Mouse (Mus musculus) common myeloid progenitor, adult 5-6 weeks (primary cell): ENCODE measurements around the gene Atp8a2. TPM values are rescaled to one million over a fixed set of nuclear protein-coding genes. Genes with fewer than 3 reads are reported as not detected.
"Not testable (repeated sequence)": the region's sequence is repeated elsewhere in the genome, so short reads cannot be mapped to it uniquely, and the experiment has no call there.

Experiments used
- ATAC-seq: replicated peaks from 2 replicates; pipeline ENCODE4 v1.8.0; 2016; ENCODE audit warnings: low read depth, mild to moderate bottlenecking, moderate TSS enrichment, inconsistent platforms; ENCODE audit not compliant: poor library complexity, severe bottlenecking
- total RNA-seq: library from RNA; stranded (forward); fragments of 200-1000, 187-1606 nt; gene quantifications from 2 replicates; pipeline ENCODE4 v1.2.3, GENCODE M21; 2017

Atp8a2 gene
- total RNA-seq, 1 experiment from 2014 or later, result 2.4 TPM

DNA sequence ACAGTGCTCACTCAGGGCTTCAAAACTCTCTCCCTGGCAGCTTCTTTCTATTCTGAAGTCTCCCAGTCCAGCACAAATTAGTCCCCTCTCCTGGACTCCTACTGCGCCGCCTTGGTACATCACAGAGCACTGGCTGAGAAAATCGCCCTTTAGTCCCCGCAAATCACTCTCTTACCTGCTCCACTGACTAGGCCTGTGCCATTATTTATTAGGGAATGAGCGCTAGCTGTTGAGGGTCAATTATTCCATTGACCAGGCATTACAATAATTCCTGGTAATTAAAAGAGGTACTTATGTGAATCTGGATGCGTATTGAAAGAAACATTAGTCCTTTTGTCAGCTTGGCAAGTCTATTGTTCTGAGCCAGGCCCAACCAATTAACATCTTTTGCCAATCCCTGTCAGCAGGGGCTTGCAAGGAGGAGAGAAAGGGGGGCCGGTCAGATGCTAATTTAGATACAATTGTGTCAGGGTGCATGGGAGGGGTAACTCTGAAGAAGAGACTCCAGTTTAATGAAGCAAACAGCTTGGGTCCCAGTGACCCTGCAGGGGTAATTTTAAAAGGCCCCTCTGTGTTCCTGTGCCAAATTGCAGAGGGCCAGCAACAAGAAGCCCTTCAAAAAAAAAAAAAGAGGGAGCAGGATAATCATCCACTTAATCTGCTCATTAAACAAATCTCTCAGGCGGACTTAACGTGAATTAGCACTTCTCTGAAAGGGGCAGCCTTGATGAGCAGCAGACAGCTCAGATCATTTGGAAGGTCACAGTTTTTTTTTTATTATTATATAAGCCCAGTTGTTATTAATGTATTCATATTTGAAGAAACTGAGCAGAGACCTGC is 459.9 kb downstream of the Atp8a2 start:
- ATAC-seq, result no peak

DNA sequence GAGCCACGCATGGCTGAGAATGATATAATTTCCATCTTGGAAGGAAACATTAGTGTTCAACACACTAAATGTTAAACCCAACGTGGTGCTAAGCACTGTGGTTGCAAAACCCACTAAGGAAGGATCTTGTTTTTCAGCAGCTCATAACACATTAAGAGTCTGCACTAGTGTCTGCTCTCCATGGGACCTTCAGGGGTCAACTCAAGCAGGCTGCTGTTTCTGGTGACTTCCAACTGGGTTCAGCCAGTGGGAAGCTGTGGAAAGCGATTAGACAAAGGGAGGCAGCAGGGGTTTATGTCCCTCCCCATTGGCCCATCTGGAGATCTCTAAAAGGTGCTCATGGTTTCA is 467.0 kb downstream of the Atp8a2 start:
- no peak for ATAC-seq

DNA sequence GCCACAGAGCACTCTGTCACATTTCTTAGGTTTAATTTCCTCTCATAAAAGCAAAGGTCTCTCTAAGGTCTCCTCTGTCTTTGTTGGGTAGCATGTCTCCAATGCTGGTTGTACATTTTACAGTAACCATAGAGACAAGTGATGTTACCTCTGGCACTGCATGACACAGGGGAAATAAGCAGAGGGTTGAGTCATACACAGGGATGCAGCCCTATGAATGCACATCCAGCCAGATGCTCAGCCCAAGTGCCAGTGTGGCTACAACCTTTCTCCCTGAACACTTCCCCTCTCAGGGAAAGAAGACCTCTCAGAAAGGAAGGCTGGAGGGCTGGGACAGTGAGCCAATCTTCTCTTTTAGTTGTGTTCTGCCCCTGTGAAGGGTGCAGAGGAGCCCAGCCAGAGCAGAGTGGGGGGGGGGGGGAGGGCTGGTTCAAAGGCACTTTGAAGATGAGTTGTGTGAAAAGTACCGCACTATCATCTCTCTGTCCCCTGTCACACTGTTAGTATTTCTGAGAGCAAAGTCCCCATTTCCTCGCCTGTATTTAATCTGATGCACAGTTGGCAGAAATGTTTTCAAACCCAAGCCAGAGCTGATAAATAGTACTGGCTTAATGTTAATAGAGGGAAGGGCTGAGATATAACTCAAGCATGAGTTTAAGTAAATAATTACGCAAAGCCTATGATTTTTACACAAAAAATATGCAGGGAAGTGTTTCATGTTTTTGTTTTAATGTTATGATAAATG is 467.5 kb downstream of the Atp8a2 start:
- ATAC-seq, result no peak

DNA sequence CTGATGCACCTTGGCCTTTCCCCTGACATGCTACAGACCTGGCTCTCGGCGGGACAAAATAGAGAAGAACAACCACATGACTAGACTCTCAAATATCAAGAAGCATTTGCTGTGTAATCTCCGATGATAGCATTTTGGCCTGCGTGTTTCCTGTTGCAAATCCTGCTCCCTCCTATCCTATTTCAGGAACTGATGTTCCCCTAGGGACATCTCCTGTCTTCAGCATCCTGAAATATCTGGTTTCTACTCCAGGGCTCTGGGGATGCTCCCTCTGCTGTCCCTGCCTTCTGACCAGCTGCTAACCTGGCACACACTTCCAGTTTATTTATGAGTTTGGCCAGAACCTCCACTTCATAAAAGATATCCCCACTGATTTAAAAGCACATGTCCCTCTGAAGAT is 470.0 kb downstream of the Atp8a2 start:
- ATAC-seq, result no peak

DNA sequence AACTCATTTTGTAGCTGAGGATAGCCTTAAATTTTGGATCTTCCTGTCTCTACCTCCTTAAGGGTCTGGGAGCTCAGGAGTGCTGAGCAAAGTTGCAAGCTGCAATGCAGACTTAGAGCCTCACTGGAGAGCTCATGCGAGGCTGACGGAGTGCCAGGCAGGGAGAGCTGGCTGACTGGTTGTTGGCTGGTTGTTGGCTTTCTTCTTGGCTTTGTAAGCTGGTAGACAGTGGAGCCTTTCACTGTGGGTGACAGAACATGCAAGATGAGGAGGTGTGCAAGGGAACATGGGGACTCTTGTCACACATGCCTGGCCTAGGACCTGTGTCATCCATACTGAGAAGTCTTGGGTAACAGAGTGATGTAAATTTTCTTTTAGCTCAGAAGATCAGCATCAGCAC is 473.8 kb downstream of the Atp8a2 start:
- ATAC-seq, result no peak

DNA sequence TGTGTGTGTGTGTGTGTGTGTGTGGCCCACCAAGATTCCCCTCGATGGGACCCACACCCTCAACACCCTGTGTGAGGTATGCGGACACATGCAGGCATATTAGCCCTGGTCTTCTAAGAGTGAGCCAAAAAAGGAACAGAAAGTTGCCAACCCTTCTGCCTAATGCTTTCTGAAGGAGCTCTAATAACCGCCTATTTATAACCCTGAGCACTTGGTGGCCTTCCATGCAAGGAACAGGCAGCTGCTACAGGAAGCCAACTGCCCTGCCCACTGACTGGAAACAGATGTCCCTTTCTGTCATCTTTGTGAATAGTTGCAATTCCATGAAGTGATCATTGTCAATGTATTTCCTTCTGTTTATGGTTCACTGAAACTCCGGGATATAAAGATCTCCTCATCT is 475.0 kb downstream of the Atp8a2 start:
- ATAC-seq, result peak; percentile 76

DNA sequence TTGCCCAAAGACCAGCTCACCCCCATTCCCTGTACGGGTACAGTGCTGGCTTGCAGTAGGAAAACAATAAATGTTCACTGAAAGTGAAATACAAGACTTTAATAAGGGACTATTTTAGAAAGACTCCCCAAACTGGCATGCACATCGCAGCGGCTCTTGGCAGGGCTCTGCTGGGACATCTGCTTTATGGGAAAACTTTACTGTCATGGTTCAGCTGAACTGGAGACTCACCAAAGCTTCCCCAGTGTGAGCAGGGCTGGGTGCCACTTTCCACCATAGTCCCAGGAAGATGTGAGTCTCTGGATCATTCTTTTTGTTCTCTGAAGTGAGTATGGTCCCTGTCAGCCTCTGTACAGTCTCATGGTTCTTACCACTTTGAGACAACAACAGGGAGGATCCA is 475.6 kb downstream of the Atp8a2 start:
- no peak for ATAC-seq

DNA sequence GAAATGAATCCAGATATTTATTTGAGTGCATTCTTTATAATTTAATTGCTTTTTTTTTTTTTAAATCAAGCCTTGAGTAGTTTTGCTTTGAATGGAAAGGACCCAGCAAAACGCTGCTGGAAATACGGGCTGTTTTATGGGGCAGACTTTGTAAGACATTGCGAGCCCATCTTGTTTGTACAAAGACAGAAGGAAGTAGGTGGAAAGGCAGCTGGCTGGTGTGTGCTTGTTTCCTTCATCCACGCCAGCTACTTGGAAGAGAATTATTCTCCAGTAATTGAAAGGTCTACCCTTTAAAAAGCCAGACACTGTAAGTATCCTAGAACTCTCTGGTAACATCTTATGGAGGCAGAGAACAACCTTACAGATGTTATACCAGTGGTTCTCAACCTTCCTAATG is 476.6 kb downstream of the Atp8a2 start:
- no peak for ATAC-seq

DNA sequence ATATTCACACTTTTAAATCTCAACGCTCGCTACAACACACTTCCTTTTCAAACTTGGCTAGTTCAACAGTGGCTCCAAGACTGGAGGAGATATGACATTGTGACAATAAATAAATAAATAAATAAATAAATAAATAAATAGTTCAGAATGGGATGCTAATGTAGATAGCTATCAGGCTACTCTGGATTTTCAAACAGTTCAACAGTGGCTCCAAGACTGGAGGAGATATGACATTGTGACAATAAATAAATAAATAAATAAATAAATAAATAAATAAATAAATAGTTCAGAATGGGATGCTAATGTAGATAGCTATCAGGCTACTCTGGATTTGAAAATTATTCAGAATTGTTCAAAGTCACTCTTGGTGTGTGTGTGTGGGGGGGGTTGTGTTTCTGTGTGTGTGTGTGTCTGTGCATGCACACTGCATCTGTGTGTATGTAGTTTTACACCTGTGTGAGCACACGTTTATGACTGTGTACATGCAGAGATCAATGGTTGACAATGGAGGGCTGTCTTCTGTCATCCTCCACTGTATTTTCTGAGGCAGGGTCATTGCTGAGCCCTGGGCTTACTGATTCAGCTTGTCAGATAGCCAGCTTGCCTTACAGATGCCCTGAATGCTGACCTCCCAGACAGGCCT is 480.4 kb downstream of the Atp8a2 start:
- not testable (repeated sequence) for ATAC-seq

DNA sequence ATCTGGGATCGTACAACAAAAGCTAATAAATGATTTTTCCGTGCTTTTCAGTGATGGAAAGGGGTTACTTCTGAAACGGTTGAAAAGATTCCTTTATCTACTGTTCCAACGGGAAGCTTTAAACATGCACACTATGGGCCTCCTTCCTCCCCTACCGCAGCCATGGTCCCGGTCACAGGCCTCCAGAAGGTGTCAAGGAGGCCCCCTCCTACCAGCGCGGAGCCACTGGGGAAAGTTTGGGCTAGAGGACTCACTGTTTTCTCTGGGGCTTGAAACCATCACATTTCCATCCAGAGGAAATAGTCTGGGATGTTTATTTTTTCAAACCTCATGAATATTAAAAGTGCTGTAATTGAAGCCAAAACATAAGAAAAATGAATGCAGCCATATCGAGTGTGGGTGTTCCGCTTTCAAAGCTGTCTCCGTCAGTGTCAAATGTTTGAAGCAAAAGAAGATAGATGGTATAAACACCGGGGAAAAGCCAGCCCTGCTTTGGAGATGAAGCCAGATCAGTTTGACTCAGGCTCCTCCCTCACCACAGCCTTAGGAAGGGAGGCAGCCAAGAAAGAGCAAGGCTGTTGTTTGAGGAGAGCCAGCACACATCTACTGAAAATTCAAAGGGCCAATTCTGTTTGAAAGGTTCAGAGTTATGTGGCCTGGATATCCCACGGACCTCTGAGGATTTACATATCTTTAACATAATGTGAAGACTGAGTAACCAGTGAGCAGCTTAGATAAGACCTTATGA is 481.1 kb downstream of the Atp8a2 start:
- ATAC-seq, result no peak

DNA sequence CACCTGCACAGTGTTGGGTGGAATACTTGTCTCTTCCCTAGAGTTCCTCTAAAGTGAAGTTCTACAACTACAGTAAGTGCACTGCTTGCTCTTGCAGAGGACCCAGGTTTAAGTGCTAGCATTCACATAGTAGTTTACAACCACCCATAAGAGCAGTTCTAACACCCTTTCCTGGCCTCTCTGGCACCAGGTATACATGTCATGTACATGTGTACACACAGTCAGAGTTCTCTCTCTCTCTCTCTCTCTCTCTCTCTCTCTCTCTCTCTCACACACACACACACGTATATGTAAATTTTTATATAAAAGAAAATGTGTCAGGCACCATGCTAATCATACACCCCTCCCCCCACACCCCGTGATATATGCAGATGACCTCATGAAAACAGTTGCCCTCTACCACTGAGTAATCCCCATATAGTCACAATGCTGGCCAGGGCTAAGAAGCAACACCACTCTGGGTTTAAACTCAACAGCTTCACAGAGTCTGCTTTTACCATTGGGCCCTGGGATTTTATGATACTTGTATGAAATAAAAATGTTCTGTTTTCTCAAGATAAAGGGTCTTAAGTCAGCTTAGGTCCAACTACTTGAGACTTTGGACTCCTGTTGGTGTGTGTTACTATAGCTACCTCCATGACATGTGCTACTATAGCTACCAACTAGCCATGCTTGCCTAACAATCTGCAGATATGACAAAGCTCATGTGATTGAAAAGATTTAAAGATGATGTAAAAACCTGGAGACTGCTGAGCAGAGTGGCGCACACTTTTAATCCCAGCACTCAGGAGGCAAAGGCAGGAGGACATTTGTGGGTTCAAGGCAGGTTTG is 487.3 kb downstream of the Atp8a2 start:
- no peak for ATAC-seq

DNA sequence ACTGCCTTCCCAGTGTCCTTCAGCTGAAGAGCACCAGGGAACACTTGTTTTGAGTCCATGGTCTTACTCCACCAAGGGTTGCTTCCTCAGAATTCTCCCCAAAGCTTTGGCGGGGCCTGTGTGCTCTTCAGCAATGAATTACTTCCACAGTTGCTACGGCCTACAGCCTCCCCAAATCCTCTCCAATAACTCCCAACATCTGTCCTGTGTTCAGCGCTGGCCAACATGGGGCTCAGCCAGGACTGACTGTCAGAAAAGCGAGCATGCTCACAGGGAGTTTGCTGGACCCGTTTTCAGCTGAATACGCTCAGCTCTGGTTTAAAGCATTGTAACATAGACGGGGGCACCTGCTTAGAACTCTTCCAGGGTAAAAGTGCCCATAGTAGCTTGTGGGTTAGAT is 489.0 kb downstream of the Atp8a2 start:
- ATAC-seq, result no peak

DNA sequence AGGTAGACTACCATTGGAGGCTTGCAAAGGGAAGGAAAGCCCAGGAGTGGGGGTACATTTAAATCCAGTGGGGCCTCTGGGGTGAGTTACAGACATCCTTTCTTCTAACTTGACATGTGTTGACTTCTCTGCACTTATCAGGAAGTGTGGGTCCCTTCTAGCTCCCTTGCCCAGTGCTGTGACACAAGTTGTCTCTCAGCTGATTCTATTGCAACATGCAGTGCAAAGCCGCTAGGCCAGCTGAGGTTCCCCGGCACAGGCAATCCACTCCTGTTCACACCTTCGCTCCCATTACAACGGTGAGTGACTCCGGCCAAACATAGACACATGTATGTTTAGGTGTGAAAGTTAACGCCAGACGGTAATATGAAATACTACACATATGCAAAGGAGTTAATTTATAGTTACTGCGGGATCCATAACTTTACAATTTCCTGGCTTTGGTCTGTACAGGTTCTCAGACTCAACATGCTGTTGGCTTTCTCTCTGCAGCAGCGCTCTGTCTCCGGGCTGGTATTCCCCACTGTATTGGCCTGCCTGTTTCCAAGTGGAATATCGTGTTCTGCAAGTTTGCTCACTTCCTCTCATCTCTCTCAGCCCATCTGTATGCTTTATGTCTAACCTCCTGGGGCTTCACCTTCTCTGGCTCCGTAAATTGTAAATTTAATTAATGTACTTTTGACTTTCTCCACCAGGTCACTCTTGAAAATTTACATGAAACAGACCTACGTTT is 491.5 kb downstream of the Atp8a2 start:
- ATAC-seq, result no peak

DNA sequence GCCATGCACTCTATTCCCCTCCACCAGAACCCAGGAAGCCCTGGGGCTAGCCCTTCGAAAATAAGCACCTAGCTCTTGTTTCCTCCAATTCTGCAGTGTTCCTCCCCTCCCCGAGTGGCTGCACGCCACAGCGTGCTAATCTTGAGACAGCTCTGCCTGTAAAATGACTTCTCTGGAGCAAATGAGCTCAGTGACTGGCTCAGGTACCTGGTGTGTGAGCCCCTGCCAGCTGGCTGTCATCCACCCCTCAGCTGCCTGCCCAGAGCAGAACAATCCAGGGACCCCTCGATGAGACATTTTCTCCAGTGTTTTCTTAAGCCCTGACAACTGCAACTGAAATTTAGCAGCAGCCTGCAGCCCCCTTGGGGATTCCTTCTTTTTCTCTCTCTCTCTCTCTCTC is 495.5 kb downstream of the Atp8a2 start:
- no peak for ATAC-seq

DNA sequence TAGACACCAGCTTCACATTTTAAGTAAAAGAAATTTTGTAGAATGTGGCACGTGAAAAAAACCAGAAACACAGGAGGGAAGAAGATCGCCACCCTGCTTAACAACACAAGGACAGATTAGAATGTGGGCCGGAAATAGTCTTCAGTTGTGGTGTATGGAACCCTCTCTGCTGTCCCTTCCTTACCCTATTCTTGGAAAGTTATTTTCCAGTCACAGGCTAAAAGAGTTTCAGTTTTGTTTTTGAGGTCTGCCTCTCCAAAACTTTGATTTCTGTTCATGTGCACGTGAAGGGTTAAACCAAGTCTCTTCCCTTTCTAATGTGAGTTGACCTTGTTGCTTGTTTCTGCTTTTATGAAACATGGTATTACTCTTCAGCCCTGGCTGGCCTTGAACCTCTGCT is 501.8 kb downstream of the Atp8a2 start:
- peak; percentile 37 for ATAC-seq

DNA sequence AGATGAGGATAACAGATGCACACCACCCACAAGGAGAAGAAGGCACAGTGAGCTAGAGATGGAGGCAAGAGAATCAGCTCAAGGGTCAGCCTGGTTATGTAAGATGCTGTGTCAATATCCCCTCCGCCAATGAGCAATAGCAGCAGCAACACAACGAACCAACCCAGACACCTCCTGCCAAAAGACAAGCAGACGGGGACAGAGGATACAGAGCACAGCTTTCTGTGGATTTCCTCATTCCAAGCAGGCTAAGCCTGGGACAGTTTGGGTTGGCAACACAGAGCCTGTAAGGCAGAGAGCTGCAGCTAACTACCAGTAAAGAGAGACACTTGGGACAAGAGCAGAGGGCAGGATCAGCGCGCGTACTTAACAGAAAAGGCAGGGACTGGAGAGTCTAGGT is 504.8 kb downstream of the Atp8a2 start:
- no peak for ATAC-seq

DNA sequence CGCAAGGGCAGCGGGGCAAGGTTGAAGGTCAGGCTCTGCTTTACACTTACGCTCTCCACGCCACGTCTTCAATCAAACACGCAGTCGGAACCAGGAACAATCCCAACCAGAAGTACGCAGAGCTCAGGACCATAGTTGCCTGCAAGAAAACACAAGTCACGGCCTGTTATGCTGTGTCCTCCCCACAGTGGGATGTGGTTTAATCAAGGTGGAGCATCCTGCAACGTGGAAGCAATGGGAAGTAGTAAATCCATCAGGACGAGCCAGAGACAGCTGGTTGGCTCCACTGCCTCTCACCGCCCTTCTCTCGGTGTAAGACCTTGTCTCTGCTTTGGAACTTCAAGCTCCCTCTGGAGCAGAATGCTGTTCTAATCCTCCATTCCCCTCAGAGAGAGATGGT is 505.6 kb downstream of the Atp8a2 start:
- no peak for ATAC-seq

DNA sequence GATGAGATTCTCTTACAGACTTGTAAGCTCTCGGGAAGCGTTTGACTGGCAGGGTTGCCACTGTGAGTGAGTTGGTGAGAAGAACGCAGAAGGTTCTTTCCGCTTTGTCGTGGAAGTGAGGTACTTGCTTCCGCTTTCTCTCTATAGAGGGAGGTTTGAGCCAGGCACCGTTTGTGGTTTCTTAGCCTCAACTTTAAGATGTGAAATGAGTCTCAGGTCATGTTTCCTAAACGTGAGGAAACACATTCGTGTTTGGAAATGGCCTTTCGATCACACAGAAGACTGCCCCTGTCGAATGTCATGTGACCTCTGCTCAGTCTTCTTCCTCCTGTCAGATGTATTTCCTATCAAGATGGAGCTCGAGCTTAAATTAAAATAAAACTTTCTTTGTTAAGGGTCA is 506.0 kb downstream of the Atp8a2 start:
- ATAC-seq, result peak; percentile 72

DNA sequence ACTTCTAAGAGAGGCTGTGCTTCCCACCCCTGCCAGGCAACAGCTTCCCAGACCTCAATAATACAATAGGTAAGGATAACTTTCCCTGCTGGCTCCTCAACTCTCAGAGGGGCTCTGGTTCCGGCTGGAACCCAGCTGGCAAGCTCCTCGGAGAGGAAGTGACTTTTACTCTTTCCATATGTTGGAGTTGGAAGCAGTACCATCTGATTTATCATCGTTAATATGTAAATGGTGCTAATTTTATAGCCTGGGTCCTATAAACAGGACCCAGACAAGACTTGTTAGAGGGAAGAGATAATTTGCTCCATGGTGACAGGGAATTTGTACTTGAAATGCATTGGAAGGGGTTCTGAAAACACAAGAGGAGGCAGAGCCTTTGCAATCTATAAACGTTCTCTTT is 507.4 kb downstream of the Atp8a2 start:
- no peak for ATAC-seq
